Mouse (Mus musculus): ENCODE results near the gene Fam102a.

Gene Fam102a

DNA sequence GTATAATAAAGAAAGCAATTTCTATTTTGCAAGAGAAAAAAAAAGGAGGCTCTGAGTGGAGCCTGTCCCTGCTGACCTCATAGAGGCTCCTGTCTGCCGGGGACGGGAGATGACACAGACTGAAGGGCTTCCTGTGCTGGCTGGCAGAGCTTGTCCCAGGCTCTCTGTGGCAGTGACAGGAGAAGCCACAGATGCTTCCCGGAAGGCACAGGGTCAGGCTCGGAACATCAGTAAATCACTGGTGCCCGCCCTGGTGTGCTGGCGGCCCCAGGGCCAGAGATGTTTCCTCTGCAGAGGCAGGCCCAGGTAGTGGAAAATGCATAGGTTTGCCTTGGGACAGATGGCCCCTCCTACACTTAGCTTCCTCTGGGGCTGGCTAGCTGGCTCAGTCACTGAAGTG lies 20.8 kb upstream of the Fam102a start:
- DNase-seq (ENCODE audit: low spot score in 2 of 2): no peak

GRCm38 (mm10) chr2:32517233-32517867 lies 17.8 kb upstream of the Fam102a start:
- no peak for DNase-seq (ENCODE audit: low spot score in 2 of 2)

- DNase-seq (ENCODE audit: low spot score in 2 of 2): no peak
These were observed 14.8 kb upstream of the Fam102a start for GRCm38 (mm10) chr2:32520034-32520990.

GRCm38 (mm10) chr2:32524536-32525031 lies 10.5 kb upstream of the Fam102a start:
- no peak for DNase-seq (ENCODE audit: low spot score in 2 of 2)

GRCm38 (mm10) chr2:32525816-32526215 lies 9.3 kb upstream of the Fam102a start:
- no peak for DNase-seq (ENCODE audit: low spot score in 2 of 2)

DNA sequence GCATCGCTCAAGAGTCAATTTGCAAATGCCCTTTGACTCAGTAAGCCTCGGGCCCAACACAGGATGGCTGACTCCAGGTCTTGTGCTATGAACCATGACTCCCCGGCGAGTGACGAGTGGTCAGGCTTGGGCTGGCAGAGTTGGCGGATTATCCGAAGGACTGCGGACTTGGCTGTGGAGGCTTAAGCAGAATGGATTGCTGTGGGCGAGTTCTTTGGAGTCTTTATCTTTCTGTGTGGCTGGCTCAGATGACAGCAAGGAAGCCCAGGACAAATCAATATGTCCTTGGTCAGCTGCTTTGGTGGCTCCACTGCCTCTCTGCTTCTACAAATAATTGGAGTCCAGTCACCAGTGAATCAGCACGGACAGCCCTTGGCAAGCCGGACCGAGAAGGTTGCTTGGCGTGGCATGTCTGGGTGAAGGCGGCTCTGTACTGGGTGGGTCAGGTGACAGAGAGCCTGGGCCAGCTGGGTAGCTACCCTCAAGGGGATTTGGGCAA lies 7.6 kb upstream of the Fam102a start:
- DNase-seq (ENCODE audit: low spot score in 2 of 2): no peak

DNA sequence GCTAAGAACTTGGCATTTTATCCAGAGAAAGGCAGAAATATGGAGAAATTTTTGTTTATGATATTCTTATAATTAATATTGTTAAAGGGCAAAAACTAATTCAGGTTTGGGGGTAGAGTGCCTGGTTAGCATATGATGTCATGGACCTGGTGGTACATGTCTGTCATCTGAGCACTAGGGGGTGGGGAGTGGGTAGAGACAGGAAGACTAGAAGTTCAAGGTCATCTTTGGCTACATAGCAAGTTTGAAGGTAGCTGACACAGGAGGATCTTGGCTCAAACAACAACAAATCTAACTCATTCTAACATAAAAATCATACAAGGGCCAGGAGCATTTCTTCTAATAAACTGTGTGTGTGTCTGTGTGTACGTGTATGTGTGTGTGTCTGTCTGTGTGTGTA lies 6.8 kb upstream of the Fam102a start:
- no peak for DNase-seq (ENCODE audit: low spot score in 2 of 2)

DNA sequence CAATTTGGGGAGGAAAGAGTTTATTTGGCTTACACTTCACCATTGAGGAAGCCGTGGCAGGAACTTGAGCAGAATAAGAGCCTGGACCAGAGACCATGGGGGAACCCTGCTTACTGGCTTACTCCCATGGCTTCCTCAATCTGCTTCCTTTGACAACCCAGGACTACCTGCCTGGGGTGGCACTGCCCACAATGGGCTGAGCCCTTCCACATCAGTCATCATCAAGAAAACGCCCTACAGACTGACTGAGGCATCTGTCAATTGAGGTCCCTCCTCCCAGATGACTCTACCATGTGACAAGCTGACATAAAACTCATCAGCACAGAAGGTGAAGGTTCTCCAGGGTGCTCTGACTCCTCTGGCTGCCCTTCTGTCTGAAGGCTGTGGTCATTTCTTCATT lies 4.7 kb upstream of the Fam102a start:
- DNase-seq (ENCODE audit: low spot score in 2 of 2): no peak

DNA sequence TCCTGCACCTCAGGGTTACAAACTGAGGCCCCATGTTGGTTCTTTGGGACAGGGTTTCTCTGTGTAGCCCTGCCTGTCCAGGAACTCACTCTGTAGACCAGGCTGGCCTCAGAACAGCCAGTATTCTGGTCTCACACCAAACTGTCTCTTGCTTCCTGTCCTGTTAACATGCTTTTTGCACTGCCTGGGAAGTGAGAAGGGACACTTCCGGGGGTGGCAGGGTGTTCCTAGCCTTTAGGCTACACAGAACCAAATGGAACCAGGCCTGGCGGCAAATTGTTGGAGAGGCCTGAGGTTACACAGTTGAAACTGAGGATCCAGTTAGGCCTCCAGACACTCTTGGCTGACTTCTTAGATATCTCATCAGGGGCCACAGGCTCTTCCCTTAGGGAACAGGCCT lies 2.0 kb upstream of the Fam102a start:
- DNase-seq (ENCODE audit: low spot score in 2 of 2): no peak

DNA sequence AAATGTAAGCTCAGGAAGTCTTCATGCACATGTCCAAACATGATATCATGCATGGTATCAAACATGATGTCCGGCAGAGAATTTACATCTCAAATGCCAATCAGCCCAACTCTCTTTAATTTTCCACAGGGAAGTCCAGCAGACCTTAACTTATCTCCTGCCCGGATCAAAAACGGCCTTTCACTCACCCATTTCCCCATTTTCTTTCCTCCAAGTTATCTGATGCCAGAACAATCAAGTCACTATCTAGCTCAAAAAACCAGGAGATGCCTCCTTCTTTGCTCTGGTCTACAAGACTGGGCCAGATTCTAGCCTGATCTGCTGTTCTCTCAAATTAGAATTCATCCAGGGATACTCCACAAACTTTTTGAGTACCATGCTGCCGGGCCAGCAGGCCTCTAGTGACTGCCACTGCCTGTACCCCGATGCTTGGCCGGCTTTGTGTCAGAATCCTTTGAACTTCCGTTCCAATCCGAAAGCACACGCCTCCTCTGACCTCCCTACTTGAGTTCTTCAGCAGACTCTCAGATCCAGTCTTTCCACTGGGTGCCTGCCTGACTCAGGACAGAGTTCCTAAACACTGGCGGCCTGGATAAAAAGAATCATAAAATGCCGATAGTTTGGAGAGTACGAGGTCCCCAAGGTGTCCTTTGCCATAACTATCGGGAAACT lies 935 bp upstream of the Fam102a start:
- DNase-seq (ENCODE audit: low spot score in 2 of 2): peak; percentile 27 to 33

- peak; percentile 51 to 53 for DNase-seq (ENCODE audit: low spot score in 2 of 2)
These were observed 414 bp downstream of the Fam102a start for GRCm38 (mm10) chr2:32535501-32535991.

GRCm38 (mm10) chr2:32536086-32536633 lies 1.0 kb downstream of the Fam102a start:
- peak in 1 of 2 experiments; percentile 34 for DNase-seq (ENCODE audit: low spot score in 2 of 2)

- DNase-seq (ENCODE audit: low spot score in 2 of 2): peak in 1 of 2 experiments; percentile 42
These were observed 1.7 kb downstream of the Fam102a start for GRCm38 (mm10) chr2:32536634-32537359.

- DNase-seq (ENCODE audit: low spot score in 2 of 2): no peak
These were observed 2.3 kb downstream of the Fam102a start for GRCm38 (mm10) chr2:32537360-32537905.

GRCm38 (mm10) chr2:32537941-32538340 lies 2.8 kb downstream of the Fam102a start:
- no peak for DNase-seq (ENCODE audit: low spot score in 2 of 2)

DNA sequence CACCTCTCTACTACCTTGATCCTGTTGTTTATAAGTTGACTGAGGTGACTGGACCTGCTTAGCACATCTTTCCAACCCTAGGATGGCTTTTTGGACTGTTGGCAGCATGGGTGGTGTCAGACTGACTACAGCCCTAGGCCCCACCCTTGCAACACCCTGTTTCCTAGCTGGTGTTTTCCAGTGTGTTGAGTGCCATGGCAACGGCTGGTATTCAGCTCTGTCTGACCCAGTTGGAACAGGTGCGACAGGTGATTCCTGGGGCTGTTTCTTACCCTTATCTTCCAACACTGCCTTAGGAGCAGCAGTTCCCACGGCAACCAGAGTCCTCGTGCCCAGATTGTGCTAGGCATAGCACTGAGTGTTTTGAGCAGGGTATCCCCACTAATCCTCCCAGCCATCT lies 3.3 kb downstream of the Fam102a start:
- DNase-seq (ENCODE audit: low spot score in 2 of 2): no peak

DNA sequence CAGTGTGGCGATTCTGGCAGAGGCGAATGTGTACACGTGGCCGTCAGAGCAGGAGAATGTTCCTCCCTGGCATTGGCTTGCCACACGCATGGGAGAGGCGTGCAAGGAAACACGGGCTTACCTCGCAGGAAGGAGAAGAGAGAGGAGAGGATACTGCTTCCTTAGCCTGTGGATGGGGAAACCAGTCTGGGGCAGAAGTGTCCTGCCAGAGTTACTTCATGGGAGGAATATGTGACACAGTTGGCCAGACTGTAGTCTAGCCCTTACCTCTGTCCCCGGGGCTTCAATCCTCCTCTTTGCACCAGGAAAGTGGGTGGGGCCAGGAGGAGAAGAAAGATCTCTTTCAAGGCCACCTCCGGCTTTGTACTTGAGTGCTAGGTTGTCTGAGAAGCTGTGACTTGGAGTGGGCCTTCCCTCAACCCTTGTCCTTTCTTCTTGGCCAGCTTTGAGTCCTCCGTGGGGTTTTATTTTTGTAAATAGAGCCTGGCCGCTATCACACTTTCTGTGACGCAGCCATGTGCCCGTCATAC lies 4.4 kb downstream of the Fam102a start:
- no peak for DNase-seq (ENCODE audit: low spot score in 2 of 2)

DNA sequence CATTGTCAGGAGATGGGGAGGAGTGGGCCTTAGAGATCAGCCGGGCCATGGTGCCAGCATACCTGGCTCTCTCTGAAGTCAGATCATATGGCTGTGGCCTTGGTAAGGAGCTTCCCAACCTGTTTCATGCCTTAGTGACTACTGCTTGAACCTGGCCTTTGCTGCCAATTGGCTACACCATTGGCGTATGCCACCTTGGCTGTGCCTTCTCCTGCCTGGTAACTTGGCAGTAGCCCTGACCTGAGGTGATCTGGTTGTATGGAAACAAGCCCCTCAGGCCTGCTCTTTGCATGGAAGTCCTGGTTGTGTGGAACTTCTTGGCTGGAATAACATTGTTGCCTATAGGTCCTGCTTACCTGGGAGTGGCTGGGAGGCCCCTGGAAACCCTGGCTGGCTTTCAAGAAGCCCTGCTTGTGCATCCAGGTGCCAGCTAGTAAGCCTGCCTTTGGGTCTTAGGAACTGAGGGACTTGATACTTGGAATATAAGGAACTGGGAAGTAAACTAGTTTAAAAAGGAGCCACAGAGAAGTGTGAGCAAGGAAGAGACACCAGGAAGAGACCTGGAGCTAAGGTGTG lies 6.3 kb downstream of the Fam102a start:
- no peak for DNase-seq (ENCODE audit: low spot score in 2 of 2)

- no peak for DNase-seq (ENCODE audit: low spot score in 2 of 2)
These were observed 6.9 kb downstream of the Fam102a start for GRCm38 (mm10) chr2:32541986-32542573.

DNA sequence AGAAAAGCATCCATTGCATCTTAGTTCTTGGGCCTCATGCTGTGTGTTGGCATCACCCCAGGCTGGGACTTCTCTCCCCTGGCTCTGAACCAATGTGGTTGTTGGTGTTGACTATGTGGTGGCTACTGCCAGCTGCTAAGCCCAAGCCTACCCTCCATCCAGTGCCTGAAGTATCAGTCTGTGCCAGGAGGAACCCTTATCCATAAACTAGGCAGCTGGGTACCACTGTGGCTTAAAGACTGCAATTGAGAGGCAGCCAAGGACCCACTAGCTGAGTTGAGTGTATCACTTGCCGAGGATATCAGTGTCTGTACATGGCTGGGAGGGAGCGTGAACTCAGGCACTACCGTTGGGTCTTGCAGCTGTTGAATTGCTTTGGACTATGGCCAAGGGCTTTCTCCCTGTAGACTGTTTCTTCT lies 7.9 kb downstream of the Fam102a start:
- DNase-seq (ENCODE audit: low spot score in 2 of 2): no peak
